Mouse (Mus musculus) intestine, postnatal 0 days (tissue): ENCODE measurements around the gene Srl. TPM values are rescaled to one million over a fixed set of nuclear protein-coding genes. Genes with fewer than 3 reads are reported as not detected.

Source experiments
- ATAC-seq: fragments of 200-750 bp; cut with Nextera tagmentation; 2 replicates; pipeline ENCODE4 v1.8.0; 2017; ENCODE audit warnings: mild to moderate bottlenecking, moderate TSS enrichment, moderate library complexity
- H3K27ac ChIP-seq: fragments of 300-500 bp; sonication (generic); 2 replicates; pipeline ENCODE4 v1.5.1; 2014; ENCODE audit warnings: mild to moderate bottlenecking, low read depth, low read length, moderate library complexity
- H3K27me3 ChIP-seq: fragments of 300-500 bp; sonication (generic); replicated peaks from 2 replicates; pipeline ENCODE4 v1.6.1; 2014; ENCODE audit warnings: low read length, mixed read lengths; ENCODE audit not compliant: control insufficient read depth, insufficient read depth
- H3K36me3 ChIP-seq: fragments of 300-500 bp; sonication (generic); 2 replicates; pipeline ENCODE4 v1.6.1; 2014; ENCODE audit warnings: mild to moderate bottlenecking, moderate library complexity; ENCODE audit not compliant: control insufficient read depth, insufficient read depth
- H3K4me1 ChIP-seq: fragments of 300-500 bp; sonication (generic); replicated peaks from 2 replicates; pipeline ENCODE4 v1.6.1; 2014; ENCODE audit warnings: antibody characterized with exemption, low read length, mixed read lengths; ENCODE audit not compliant: control insufficient read depth, insufficient read depth
- H3K4me2 ChIP-seq: fragments of 300-500 bp; sonication (generic); replicated peaks from 2 replicates; pipeline ENCODE4 v1.6.1; 2014; ENCODE audit warnings: low read depth, mild to moderate bottlenecking, moderate library complexity
- H3K4me3 ChIP-seq: fragments of 300-500 bp; sonication (generic); 2 replicates; pipeline ENCODE4 v1.5.1; 2014; ENCODE audit warnings: low read depth, low read length
- H3K9ac ChIP-seq: fragments of 300-500 bp; sonication (generic); 2 replicates; pipeline ENCODE4 v1.6.1; 2014; ENCODE audit warnings: mild to moderate bottlenecking, low read depth, low read length
- H3K9me3 ChIP-seq: fragments of 300-500 bp; sonication (generic); 2 replicates; pipeline ENCODE4 v1.6.1; 2016; ENCODE audit warnings: mixed run types; ENCODE audit not compliant: control insufficient read depth
- CTCF ChIP-seq: sonication (generic); IDR thresholded peaks from 2 replicates; pipeline ENCODE4 v1.5.1; 2016; ENCODE audit warnings: low read depth, mild to moderate bottlenecking, control low read depth, antibody characterized with exemption, moderate library complexity
- WGBS: fragments of 180-500 bp; shearing (Covaris S2); extraction: QIAGEN DNeasy Blood & Tissue Kit; methylation state at CpG from one replicate; pipeline ENCODE4 v1.1.7; 2014; 5-methylcytosine and 5-hydroxymethylcytosine counted together
- polyA plus RNA-seq: library from polyadenylated mRNA; unstranded; fragments of >200 nt; fragmentation: Nextera tagmentation; extraction: Ambion mirVana; gene quantifications from 2 replicates; pipeline ENCODE4 v1.2.1, GENCODE M21; 2015

Srl gene
- polyA plus RNA-seq, 1 experiment from 2014 or later = 2.2 TPM

- no peak overlapping the region for H3K4me2 ChIP-seq
- no peak for TF ChIP-seq CTCF
- H3K27ac ChIP-seq = no peak overlapping the region
- no peaks in the 10 kb centered on the region for H3K9me3 ChIP-seq
- no peaks in the 10 kb centered on the region for H3K4me1 ChIP-seq
- no peaks in the 10 kb centered on the region for H3K27me3 ChIP-seq
- no peak overlapping the region for H3K4me3 ChIP-seq
- WGBS = 90% methylated on average over 3 of the region's 3 CpGs
- no peak for ATAC-seq
- H3K36me3 ChIP-seq = no peaks in the 10 kb centered on the region
- H3K9ac ChIP-seq = no peak overlapping the region
These were observed 27.2 kb downstream of the Srl start for GRCm38 (mm10) chr16:4514383-4514782.

- no peak overlapping the region for H3K4me2 ChIP-seq
- H3K4me3 ChIP-seq = no peak overlapping the region
- 0 out of 2 replicates have a peak, but pooled peaks have one; percentile 28 for ATAC-seq
- 59% methylated on average over 3 of the region's 3 CpGs for WGBS
- TF ChIP-seq CTCF = no peak
- H3K27me3 ChIP-seq = no peaks in the 10 kb centered on the region
- no peak overlapping the region for H3K27ac ChIP-seq
- no peaks in the 10 kb centered on the region for H3K9me3 ChIP-seq
- H3K36me3 ChIP-seq = no peaks in the 10 kb centered on the region
- H3K9ac ChIP-seq = no peak overlapping the region
- H3K4me1 ChIP-seq = no peaks in the 10 kb centered on the region
These were observed 28.8 kb downstream of the Srl start for GRCm38 (mm10) chr16:4512661-4513438.

GRCm38 (mm10) chr16:4511371-4511770 is 30.2 kb downstream of the Srl start:
- no peaks in the 10 kb centered on the region for H3K9me3 ChIP-seq
- 74% methylated on average over 2 of the region's 2 CpGs for WGBS
- no peak for TF ChIP-seq CTCF
- no peak overlapping the region for H3K9ac ChIP-seq
- no peaks in the 10 kb centered on the region for H3K27me3 ChIP-seq
- H3K4me1 ChIP-seq = no peaks in the 10 kb centered on the region
- H3K36me3 ChIP-seq = no peaks in the 10 kb centered on the region
- no peak overlapping the region for H3K4me3 ChIP-seq
- no peak overlapping the region for H3K4me2 ChIP-seq
- ATAC-seq = no peak
- no peak overlapping the region for H3K27ac ChIP-seq

DNA sequence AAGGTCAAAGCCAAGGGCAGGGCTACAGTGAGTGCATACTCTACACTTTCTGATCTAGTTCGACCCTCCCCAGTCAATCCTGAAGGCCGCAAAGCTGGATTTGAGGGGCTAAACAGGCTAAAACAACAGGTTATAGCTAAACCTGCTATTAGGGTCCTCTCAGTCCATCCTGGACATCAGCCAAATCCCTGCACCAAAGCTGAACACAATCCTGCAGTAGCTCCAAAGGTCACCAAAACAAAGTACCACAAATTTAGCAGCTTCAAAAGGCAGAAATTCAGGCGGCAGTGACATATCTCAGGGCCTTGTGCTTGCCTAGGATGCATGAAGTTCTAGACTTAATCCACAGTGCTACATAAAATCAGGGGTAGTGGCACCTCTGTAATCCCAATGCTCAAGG is 35.4 kb downstream of the Srl start:
- Histone ChIP-seq H3K4me2 (no peak overlapping the region), H3K36me3 (no peaks in the 10 kb centered on the region), H3K27ac (no peak overlapping the region), H3K9me3 (no peaks in the 10 kb centered on the region), H3K4me1 (no peaks in the 10 kb centered on the region), H3K9ac (no peak overlapping the region), H3K27me3 (no peaks in the 10 kb centered on the region), H3K4me3 (no peak overlapping the region)
- no peak for TF ChIP-seq CTCF
- WGBS = 86% methylated on average over 3 of the region's 3 CpGs
- no peak for ATAC-seq

GRCm38 (mm10) chr16:4503495-4503894 is 38.1 kb downstream of the Srl start:
- H3K9ac ChIP-seq = no peak overlapping the region
- H3K4me1 ChIP-seq = no peaks in the 10 kb centered on the region
- ATAC-seq = no peak
- WGBS = 94% methylated on average over 1 of the region's 1 CpGs
- H3K27ac ChIP-seq = no peak overlapping the region
- no peak overlapping the region for H3K4me3 ChIP-seq
- H3K9me3 ChIP-seq = no peaks in the 10 kb centered on the region
- no peaks in the 10 kb centered on the region for H3K27me3 ChIP-seq
- H3K4me2 ChIP-seq = no peak overlapping the region
- H3K36me3 ChIP-seq = no peaks in the 10 kb centered on the region
- TF ChIP-seq CTCF = no peak

GRCm38 (mm10) chr16:4502568-4502967 is 39.0 kb downstream of the Srl start:
- H3K36me3 ChIP-seq = no peaks in the 10 kb centered on the region
- H3K27ac ChIP-seq = no peak overlapping the region
- 0 out of 2 replicates have a peak, but pooled peaks cover 2% of the 10 kb centered on the region for H3K4me1 ChIP-seq
- no peak overlapping the region for H3K9ac ChIP-seq
- no peak overlapping the region for H3K4me2 ChIP-seq
- TF ChIP-seq CTCF = no peak
- H3K4me3 ChIP-seq = no peak overlapping the region
- H3K9me3 ChIP-seq = no peaks in the 10 kb centered on the region
- no peak for ATAC-seq
- no peaks in the 10 kb centered on the region for H3K27me3 ChIP-seq
